Mouse (Mus musculus): ENCODE measurements at regions not wholly inside any gene's neighbourhood (a gene's known extent, or its start where the extent isn't known, plus 50 kb on each side); places are given as distances from the start of the nearest gene placed in this dataset.
A peak's percentile ranks its signal among the peaks of the same experiment; 100 is the strongest.

DNA sequence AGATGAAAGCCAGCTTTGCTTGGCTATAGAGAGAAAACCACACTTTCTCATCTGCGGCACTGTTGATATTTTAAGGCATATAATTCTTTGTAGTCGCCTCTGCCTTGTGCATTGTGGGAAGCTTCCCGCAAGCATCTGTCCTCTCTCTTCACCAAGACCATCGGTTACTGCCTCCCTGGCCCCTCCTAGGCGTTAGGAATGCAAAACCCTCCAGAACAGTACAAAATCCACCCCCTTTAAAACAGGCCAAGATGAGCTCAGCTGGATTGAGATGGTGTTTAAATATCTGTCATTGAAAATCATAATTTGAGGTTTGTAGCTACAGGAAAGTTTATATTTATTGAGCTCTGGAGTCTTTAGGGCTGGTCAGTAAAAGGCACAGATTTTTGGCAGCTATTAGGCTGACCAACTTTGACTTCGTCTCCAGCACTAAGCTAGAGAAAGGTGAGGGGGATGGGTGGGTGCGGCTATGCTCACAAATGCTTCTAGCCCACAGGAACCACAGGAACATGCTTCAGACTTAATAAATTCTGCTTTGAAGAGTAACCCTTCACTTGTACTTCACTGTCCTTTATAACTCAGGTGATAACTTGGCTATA is 856.7 kb upstream of the Adgrl2 start:
- no peak for ATAC-seq (ENCODE audit: insufficient number of reproducible peaks, insufficient read depth, low FRiP score, low TSS enrichment)
- H3K4me2 ChIP-seq (replicated peaks) = no peak overlapping the region
- 64% methylated on average over 7 of the region's 7 CpGs for WGBS
- H3K27me3 ChIP-seq = no peaks in the 10 kb centered on the region
- H3K9me3 ChIP-seq = no peaks in the 10 kb centered on the region
- no peak overlapping the region for H3K27ac ChIP-seq
- H3K36me3 ChIP-seq = no peaks in the 10 kb centered on the region
- no peak overlapping the region for H3K4me3 ChIP-seq
- H3K4me1 ChIP-seq = peaks cover 16% of the 10 kb centered on the region; the same call in 1 of the 2 replicates
- H3K9ac ChIP-seq = no peak overlapping the region

DNA sequence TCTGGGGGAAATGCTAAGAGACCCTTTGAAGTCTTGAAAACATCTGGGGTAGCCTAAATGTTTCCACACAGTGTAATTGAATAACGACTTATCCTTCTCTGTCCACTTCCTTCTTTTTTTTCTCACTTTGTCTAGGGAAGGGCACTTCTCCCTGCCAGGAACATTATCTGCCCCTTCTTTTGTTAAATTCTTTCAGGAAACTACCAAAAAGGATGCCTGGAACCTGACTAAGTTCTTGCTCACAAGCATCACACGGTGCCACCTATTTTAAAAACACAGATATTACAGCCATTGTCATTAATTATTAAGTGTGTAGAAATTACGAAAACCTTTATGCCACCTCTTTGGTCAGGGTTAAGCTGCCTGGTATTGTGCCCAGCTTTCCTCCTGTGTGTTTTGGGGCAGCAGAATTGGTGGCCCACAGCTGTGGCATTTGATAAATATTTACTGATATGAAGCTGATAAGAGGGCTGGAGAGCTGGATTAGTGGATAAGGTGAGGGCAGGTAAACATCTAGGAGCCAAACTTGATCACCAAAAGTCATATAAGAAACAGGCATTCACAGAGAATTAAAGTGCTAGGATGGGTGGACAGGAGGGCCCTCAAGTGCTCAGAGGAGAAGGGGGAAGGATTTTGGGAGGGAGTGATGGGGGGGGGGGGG is 855.6 kb upstream of the Adgrl2 start:
- WGBS = 33% methylated on average over 3 of the region's 3 CpGs
- no peaks in the 10 kb centered on the region for H3K36me3 ChIP-seq
- no peaks in the 10 kb centered on the region for H3K27me3 ChIP-seq
- no peak overlapping the region for H3K4me3 ChIP-seq
- no peak overlapping the region for H3K27ac ChIP-seq
- peaks cover 16% of the 10 kb centered on the region; the same call in 1 of the 2 replicates for H3K4me1 ChIP-seq
- no peaks in the 10 kb centered on the region for H3K9me3 ChIP-seq
- no peak for ATAC-seq (ENCODE audit: insufficient number of reproducible peaks, insufficient read depth, low FRiP score, low TSS enrichment)
- H3K9ac ChIP-seq = no peak overlapping the region
- H3K4me2 ChIP-seq (replicated peaks) = peak overlapping the region; percentile 45; the same call in 1 of the 2 replicates

DNA sequence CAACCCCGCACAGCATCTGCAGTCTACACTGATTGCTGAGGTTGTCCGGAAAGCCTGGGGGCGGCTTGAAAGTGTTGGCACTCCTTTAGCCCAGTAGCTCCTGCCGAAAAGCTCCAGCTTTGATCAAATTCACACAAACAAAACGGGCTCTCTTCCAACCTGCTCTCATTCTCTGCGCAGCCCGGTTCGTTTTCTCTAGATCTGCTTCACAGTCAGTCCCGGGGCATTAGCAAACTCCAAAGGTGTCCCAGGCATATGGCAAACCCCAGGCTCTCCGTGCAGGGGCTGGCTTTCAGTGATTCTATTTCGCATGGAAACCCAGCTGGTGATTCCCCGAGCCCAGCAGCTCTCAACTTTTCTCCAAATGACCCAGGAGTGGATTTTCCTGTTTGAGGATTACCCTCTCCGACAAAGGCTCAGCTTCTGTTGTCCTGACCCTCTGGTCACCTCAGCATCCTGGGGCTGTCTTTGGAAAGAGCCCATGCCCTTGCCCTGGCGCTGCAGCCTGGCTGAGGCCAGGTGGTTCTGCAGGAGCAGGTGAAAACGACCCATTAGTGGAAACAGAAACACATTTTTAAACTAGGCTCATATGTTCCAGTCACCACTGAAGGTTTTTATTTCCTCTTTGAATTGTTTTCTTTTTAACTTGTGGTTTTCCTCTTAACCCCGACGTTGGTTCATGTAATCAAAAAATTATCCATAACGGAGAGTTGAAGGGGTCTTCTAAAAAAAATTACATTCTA is 854.9 kb upstream of the Adgrl2 start:
- Histone ChIP-seq H3K4me2 (replicated peaks) (peak overlapping the region; percentile 45), H3K27ac (no peak overlapping the region), H3K9ac (no peak overlapping the region), H3K36me3 (no peaks in the 10 kb centered on the region), H3K4me1 (peaks cover 16% of the 10 kb centered on the region; the same call in 1 of the 2 replicates), H3K27me3 (no peaks in the 10 kb centered on the region), H3K9me3 (no peaks in the 10 kb centered on the region), H3K4me3 (0 out of 2 replicates have a peak overlapping the region, but pooled peaks have one; percentile 8)
- ATAC-seq (ENCODE audit: insufficient number of reproducible peaks, insufficient read depth, low FRiP score, low TSS enrichment) = peak; percentile 76; the same call in 1 of the 2 replicates
- WGBS = 3% methylated on average over 18 of the region's 18 CpGs

DNA sequence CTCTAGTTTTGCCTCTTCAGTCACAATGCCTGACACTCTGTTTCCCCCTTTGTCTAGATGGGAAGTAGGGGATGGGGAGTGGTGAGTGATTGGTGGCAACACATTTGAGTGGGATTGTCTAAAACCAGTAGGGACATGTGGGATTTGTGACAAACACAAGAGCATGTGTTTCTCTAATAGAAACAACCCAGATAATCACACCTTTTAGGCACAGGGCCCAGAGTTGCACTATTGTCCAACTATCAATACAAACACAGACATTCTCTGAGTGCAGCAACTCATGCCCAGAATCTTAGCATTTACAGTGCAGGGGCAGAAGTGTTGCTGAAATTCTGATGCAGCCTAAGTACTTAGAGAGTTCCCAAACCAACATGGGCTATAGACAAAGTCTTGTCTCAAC is 847.6 kb upstream of the Adgrl2 start:
- Histone ChIP-seq H3K9ac (no peak overlapping the region), H3K27me3 (peaks cover 4% of the 10 kb centered on the region; the same call in 1 of the 2 replicates), H3K27ac (no peak overlapping the region), H3K4me1 (peaks cover 7% of the 10 kb centered on the region; the same call in 1 of the 2 replicates), H3K9me3 (no peaks in the 10 kb centered on the region), H3K36me3 (no peaks in the 10 kb centered on the region), H3K4me2 (replicated peaks) (no peak overlapping the region), H3K4me3 (no peak overlapping the region)
- ATAC-seq (ENCODE audit: insufficient number of reproducible peaks, insufficient read depth, low FRiP score, low TSS enrichment) = no peak

DNA sequence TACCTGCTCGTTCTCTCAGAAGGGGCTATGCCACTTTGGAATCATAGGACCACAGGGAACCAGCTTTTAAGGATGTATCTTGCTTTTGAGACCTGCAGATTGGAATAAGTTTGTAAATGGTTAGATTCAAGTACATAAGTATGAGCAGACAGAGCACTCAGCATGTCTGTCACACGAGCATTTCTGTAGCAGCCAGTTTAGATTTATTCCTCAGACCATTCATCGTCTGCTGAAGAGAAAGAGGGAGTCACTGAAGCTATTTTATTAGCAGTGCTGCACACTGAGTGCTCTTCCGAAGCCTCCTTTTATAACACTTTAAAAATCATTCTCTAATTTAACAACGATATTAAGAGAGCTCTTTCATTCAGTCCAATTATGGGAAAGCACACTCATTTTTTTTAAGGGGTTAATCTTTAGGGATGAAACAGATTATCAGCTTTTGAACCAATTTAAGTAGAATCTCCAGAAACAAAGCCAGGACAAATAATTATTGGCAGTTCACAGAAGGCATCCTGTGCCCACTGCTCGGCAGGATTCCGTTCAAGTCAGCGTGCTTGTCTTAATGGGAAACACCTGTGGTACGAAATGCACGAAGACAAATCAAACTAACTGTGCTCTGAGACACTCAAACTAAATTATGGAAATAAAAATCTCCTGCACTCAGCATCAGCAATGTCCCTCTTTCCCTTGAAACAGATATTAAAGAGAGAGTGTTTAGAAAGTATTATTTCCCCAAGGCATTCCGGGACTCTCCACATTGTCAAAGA is 846.3 kb upstream of the Adgrl2 start:
- WGBS = 23% methylated on average over 11 of the region's 11 CpGs
- no peak overlapping the region for H3K4me3 ChIP-seq
- peaks cover 4% of the 10 kb centered on the region; the same call in 1 of the 2 replicates for H3K27me3 ChIP-seq
- H3K9ac ChIP-seq = no peak overlapping the region
- no peaks in the 10 kb centered on the region for H3K9me3 ChIP-seq
- no peak overlapping the region for H3K27ac ChIP-seq
- no peak for ATAC-seq (ENCODE audit: insufficient number of reproducible peaks, insufficient read depth, low FRiP score, low TSS enrichment)
- peaks cover 7% of the 10 kb centered on the region; the same call in 1 of the 2 replicates for H3K4me1 ChIP-seq
- H3K36me3 ChIP-seq = no peaks in the 10 kb centered on the region
- no peak overlapping the region; the same call in 1 of the 2 replicates for H3K4me2 ChIP-seq (replicated peaks)

DNA sequence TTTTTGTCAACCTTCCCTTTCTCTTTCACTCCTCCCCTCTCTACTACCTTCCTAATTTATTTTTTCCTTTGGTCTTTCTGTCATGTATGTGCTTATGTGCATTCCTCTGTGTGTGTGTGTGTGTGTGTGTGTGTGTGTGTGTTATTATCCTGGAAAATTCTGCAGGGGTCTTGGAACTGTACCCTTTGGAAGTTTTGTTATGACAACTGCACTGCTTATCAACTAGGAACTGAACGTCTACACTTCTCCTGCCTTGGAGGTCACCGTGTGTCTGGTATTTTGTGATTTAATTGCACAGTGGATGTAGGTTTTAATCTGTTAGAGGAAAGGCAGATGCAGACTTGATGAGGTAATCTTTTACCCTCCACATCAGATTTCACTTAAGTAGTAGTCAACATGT is 836.8 kb upstream of the Adgrl2 start:
- Histone ChIP-seq H3K27me3 (no peaks in the 10 kb centered on the region), H3K36me3 (no peaks in the 10 kb centered on the region), H3K9ac (no peak overlapping the region), H3K27ac (no peak overlapping the region), H3K9me3 (no peaks in the 10 kb centered on the region), H3K4me1 (no peaks in the 10 kb centered on the region), H3K4me2 (replicated peaks) (no peak overlapping the region), H3K4me3 (no peak overlapping the region)
- no peak for ATAC-seq (ENCODE audit: insufficient number of reproducible peaks, insufficient read depth, low FRiP score, low TSS enrichment)
- 21% methylated on average over 2 of the region's 2 CpGs for WGBS

DNA sequence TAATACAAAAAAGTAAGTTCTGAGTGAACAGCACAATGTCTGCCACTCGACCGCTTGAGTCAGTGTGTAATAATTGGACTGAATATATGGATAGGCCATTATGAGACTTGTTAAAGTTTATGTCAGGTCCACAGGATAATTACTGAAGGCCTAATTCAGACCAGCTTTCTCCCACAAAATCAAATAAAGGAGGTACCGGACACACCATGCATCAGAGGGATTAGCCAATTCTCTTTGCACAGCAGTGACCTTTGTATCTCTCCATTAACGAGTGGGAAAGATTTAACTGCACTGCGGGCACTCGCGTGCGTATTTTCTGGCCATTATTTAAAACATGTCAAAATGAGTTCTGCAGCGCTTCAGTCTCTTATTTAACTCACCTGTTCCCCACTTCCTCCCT is 836.4 kb upstream of the Adgrl2 start:
- Histone ChIP-seq H3K9me3 (no peaks in the 10 kb centered on the region), H3K4me1 (no peaks in the 10 kb centered on the region), H3K9ac (no peak overlapping the region), H3K27ac (no peak overlapping the region), H3K4me2 (replicated peaks) (no peak overlapping the region), H3K36me3 (no peaks in the 10 kb centered on the region), H3K27me3 (no peaks in the 10 kb centered on the region), H3K4me3 (no peak overlapping the region)
- no peak for ATAC-seq (ENCODE audit: insufficient number of reproducible peaks, insufficient read depth, low FRiP score, low TSS enrichment)
- 23% methylated on average over 9 of the region's 9 CpGs for WGBS

DNA sequence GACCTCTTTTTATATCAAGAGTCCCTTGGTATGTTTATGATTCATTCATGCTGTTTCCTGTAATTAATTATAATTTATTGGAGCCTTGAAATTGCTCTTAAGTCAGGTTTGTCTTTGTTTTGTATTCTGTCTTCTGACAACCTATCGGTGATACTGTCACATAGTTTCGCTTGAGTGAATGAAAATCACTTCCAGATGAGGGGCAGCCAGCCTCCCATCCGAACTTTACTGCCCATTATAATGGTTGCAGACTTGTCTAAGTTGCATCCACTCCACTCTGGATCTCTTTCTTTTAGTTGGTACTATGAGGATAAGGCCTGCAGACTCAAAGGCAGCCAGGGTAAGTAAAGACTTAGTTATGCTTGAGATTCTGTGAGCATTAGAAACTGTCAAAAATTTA is 830.3 kb upstream of the Adgrl2 start:
- no peak overlapping the region for H3K4me2 ChIP-seq (replicated peaks)
- H3K4me1 ChIP-seq = no peaks in the 10 kb centered on the region
- ATAC-seq (ENCODE audit: insufficient number of reproducible peaks, insufficient read depth, low FRiP score, low TSS enrichment) = no peak
- no peak overlapping the region for H3K27ac ChIP-seq
- no peak overlapping the region for H3K4me3 ChIP-seq
- no peaks in the 10 kb centered on the region for H3K9me3 ChIP-seq
- WGBS = 12% methylated on average over 3 of the region's 3 CpGs
- H3K9ac ChIP-seq = no peak overlapping the region
- no peaks in the 10 kb centered on the region for H3K27me3 ChIP-seq
- H3K36me3 ChIP-seq = no peaks in the 10 kb centered on the region

DNA sequence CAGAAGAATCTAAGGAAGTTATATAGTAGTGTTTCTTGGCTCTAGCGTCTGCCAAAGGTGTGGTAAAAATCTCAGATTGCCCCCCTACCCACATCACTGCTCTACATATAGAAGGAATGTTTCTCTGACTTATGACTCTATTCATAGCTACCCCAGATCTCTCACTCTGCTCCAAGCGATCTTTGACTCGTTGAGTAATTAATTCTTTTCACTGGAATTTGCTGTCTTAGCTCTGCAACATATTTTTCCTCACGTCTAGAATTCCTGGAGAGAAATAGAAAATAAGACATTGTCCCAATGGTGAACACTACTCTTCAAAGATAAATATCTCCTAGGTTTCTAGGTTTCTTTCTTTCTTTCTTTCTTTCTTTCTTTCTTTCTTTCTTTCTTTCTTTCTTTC is 829.5 kb upstream of the Adgrl2 start:
- 61% methylated on average over 4 of the region's 4 CpGs for WGBS
- Histone ChIP-seq H3K4me2 (replicated peaks) (no peak overlapping the region), H3K27ac (no peak overlapping the region), H3K9me3 (no peaks in the 10 kb centered on the region), H3K4me3 (no peak overlapping the region), H3K9ac (no peak overlapping the region), H3K36me3 (no peaks in the 10 kb centered on the region), H3K27me3 (no peaks in the 10 kb centered on the region), H3K4me1 (no peaks in the 10 kb centered on the region)
- ATAC-seq (ENCODE audit: insufficient number of reproducible peaks, insufficient read depth, low FRiP score, low TSS enrichment) = no peak

DNA sequence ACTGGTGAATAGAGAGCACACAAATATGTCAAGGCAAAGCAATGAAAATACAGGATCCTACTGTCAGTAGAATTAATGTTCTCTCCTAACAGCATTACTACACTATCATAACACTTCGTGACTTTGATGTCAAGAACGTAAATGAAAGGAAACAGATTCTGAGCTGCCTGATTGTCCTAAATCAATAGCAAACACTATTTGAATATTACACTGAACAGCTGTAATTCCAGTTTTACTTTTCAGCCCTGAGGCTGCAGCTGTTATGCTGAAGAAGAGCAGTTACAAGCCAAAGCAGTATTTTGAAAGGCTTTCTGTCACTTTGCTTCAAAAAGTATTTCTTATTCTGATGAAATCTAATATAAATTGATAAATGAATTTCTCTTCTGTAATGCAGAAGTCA is 828.7 kb upstream of the Adgrl2 start:
- Histone ChIP-seq H3K9ac (no peak overlapping the region), H3K4me3 (no peak overlapping the region), H3K27me3 (no peaks in the 10 kb centered on the region), H3K4me2 (replicated peaks) (no peak overlapping the region), H3K9me3 (no peaks in the 10 kb centered on the region), H3K27ac (no peak overlapping the region), H3K36me3 (no peaks in the 10 kb centered on the region), H3K4me1 (no peaks in the 10 kb centered on the region)
- no peak for ATAC-seq (ENCODE audit: insufficient number of reproducible peaks, insufficient read depth, low FRiP score, low TSS enrichment)
- WGBS = 51% methylated on average over 2 of the region's 2 CpGs

DNA sequence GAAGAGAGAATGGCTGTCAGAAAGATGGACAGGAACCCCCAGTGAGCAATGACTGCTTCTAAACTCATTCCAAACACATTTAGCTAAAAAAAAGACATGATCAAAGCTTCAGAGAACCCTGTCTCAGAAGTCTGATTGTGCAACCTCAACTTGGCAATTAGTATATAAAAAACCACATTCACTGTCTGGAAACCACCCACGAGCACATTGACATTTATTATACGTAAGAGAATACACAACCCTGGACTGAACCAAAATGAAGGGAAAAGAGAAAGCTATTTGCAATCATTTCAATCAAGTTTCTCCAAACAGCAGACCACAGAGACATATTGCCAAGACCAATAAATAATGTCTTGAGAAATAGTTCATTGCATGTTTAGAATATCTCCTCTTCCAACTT is 820.7 kb upstream of the Adgrl2 start:
- no peak overlapping the region for H3K9ac ChIP-seq
- no peaks in the 10 kb centered on the region for H3K4me1 ChIP-seq
- H3K27ac ChIP-seq = no peak overlapping the region
- H3K4me2 ChIP-seq (replicated peaks) = no peak overlapping the region
- no peaks in the 10 kb centered on the region for H3K36me3 ChIP-seq
- H3K9me3 ChIP-seq = no peaks in the 10 kb centered on the region
- ATAC-seq (ENCODE audit: insufficient number of reproducible peaks, insufficient read depth, low FRiP score, low TSS enrichment) = no peak
- no peak overlapping the region for H3K4me3 ChIP-seq
- H3K27me3 ChIP-seq = no peaks in the 10 kb centered on the region
- WGBS = 67% methylated on average over 2 of the region's 2 CpGs
